Mouse (Mus musculus): ENCODE data around the gene Cmtm7. TPM values are rescaled to one million over a fixed set of nuclear protein-coding genes. Genes with fewer than 3 reads are reported as not detected.

Cmtm7 gene
- polyA plus RNA-seq, 1 experiment from 2014 or later, result 103 TPM

DNA sequence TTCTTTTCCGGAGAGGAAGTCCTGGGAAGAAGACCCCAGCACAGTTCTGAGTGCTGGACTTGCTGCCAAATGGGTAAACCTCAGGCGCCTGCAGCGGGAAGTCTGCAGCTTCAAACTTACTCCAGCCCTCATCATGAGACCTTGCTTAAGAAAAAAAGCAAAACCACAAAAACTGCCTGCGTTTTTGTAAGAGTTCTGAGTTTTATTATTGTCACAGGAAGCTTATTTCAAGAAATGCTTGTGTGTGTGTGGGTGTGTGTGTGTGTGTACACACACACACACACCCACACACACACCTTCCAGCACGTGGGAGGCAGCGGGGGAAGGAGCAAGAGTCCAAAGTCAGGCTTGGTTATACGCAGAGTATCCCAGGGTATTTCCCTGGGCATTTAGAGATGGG lies 23.4 kb downstream of the Cmtm7 start:
- no peak overlapping the region for H3K4me3 ChIP-seq (replicated peaks)
- ATAC-seq (ENCODE audit: insufficient read depth, low FRiP score, low read depth), result no peak
- no peaks in the 10 kb centered on the region for H3K9me3 ChIP-seq
- H3K36me3 ChIP-seq, result peaks cover 18% of the 10 kb centered on the region
- no peak overlapping the region for H3K27ac ChIP-seq
- H3K4me1 ChIP-seq, result 0 out of 2 replicates have a peak, but pooled peaks cover 1% of the 10 kb centered on the region
- WGBS, result 75% methylated on average over 7 of the region's 7 CpGs
- no peak overlapping the region for H3K9ac ChIP-seq
- H3K27me3 ChIP-seq (replicated peaks), result no peaks in the 10 kb centered on the region
- H3K4me2 ChIP-seq, result no peak overlapping the region

DNA sequence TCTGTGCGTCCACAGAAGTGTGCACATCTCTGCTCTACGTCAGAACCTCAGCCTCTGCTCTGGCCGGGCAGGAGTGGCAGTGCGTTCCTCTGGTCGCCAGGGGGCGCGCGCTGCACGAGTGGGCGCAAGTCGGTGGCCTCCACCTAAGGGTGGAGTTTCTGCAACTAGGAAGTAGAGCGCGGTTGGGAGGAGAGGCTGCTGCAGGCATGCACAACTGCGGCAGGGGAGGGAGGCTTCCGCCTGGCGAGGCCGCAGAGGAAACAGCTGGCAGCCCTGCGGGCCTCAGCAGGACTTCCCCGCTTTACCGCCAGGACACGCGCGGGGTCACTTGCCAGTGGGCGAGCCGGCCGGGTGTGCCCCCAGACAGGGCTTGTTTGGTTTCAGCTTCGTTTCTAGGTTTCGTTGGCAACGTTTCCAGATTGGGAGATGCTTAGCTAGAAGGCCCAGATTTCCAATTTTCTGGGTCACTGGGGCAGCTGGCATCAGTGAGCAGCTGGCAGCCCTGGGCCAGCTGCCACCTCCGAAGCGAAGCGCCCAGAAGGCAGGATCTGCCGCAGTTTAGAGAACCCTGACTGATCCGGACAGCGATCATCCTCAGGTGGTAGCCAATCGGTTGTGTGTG lies 28.7 kb downstream of the Cmtm7 start:
- Histone ChIP-seq H3K27me3 (replicated peaks) (no peaks in the 10 kb centered on the region), H3K36me3 (peaks cover 7% of the 10 kb centered on the region; the same call in 1 of the 2 replicates), H3K4me3 (replicated peaks) (peak overlapping the region; percentile 56), H3K9me3 (no peaks in the 10 kb centered on the region), H3K9ac (peak overlapping the region; percentile 65), H3K27ac (peak overlapping the region; percentile 42), H3K4me1 (peaks cover 6% of the 10 kb centered on the region; the same call in 1 of the 2 replicates), H3K4me2 (peak overlapping the region; percentile 89)
- WGBS, result 7% methylated on average over 36 of the region's 36 CpGs
- peak; percentile 91 for ATAC-seq (ENCODE audit: insufficient read depth, low FRiP score, low read depth)

DNA sequence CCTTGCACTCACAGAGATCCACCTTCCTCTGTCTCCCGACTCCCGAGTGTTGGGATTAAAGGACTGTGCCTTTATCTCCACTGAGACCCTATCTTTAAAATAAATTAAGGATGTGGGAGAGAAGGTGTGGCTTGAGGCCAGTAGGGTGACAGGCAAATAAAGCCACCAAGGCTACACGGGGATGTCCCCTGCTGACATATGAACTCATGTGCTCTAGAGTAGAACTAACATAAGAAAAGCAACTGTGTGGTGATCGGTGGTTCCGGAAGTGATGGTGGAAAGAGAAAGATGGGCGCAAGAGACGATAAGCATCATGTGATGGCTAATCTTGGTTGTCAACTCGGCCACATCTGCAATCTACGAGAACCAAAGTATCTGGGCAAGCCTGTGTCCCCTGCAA lies 29.3 kb downstream of the Cmtm7 start:
- peak overlapping the region; percentile 89 for H3K4me2 ChIP-seq
- no peak overlapping the region for H3K9ac ChIP-seq
- peaks cover 13% of the 10 kb centered on the region; the same call in 1 of the 2 replicates for H3K36me3 ChIP-seq
- H3K27me3 ChIP-seq (replicated peaks), result no peaks in the 10 kb centered on the region
- H3K27ac ChIP-seq, result no peak overlapping the region
- no peak for ATAC-seq (ENCODE audit: insufficient read depth, low FRiP score, low read depth)
- no peaks in the 10 kb centered on the region for H3K9me3 ChIP-seq
- H3K4me3 ChIP-seq (replicated peaks), result no peak overlapping the region
- WGBS, result 68% methylated on average over 9 of the region's 9 CpGs
- H3K4me1 ChIP-seq, result peaks cover 6% of the 10 kb centered on the region; the same call in 1 of the 2 replicates

DNA sequence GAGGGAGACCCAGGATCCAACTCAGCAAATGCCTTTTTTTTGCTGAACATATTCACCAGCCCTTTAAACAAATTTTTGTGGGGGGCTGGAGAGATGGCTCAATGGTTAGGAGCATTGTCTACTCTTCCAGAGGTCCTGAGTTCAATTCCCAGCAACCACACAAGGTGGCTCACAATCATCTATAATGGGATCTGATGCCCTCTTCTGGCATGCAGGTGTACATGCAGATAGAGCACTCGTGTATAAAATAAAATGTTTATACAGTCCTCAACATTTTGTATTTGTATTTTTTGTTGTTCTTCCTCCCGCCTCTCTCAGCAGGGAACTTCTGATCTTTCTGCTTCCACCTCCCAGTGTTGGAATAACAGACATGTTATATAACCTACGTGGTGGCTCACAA lies 30.1 kb downstream of the Cmtm7 start:
- ATAC-seq (ENCODE audit: insufficient read depth, low FRiP score, low read depth), result no peak

DNA sequence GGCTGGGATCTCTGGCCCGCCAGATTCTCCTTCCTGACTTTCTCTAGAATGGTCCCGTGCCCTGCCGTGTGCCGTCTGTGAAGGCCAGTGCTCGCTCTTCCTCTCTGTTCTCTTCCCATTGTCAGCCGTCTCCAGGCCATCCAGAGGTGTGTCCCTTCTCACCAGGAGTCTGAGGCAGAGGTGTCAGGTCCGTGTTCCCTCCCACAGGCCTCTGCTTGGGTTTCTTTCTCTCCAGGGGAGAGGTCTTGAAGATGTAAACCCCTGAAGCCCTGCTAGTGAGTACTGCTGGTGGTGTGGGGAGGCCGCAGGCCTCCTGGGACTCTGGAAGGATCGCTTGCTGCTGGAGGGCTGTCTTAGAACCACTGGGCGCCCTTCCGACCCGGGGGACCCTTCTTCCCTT lies 34.2 kb downstream of the Cmtm7 start:
- H3K4me2 ChIP-seq, result no peak overlapping the region
- H3K9me3 ChIP-seq, result no peaks in the 10 kb centered on the region
- H3K27me3 ChIP-seq (replicated peaks), result no peaks in the 10 kb centered on the region
- 85% methylated on average over 12 of the region's 12 CpGs for WGBS
- no peak overlapping the region for H3K9ac ChIP-seq
- ATAC-seq (ENCODE audit: insufficient read depth, low FRiP score, low read depth), result no peak
- H3K27ac ChIP-seq, result no peak overlapping the region
- no peak overlapping the region for H3K4me3 ChIP-seq (replicated peaks)
- peaks cover under 1% of the 10 kb centered on the region; the same call in 1 of the 2 replicates for H3K4me1 ChIP-seq
- peaks cover 12% of the 10 kb centered on the region for H3K36me3 ChIP-seq

More for the DNA sequence above, 30.1 kb downstream of the Cmtm7 start:
- H3K4me2 ChIP-seq, result no peak overlapping the region
- WGBS, result 74% methylated on average over 3 of the region's 3 CpGs
- H3K27me3 ChIP-seq (replicated peaks), result no peaks in the 10 kb centered on the region
- H3K4me3 ChIP-seq (replicated peaks), result no peak overlapping the region
- H3K4me1 ChIP-seq, result peaks cover 6% of the 10 kb centered on the region; the same call in 1 of the 2 replicates
- peaks cover 8% of the 10 kb centered on the region for H3K36me3 ChIP-seq
- H3K27ac ChIP-seq, result no peak overlapping the region
- H3K9ac ChIP-seq, result no peak overlapping the region
- H3K9me3 ChIP-seq, result no peaks in the 10 kb centered on the region

DNA sequence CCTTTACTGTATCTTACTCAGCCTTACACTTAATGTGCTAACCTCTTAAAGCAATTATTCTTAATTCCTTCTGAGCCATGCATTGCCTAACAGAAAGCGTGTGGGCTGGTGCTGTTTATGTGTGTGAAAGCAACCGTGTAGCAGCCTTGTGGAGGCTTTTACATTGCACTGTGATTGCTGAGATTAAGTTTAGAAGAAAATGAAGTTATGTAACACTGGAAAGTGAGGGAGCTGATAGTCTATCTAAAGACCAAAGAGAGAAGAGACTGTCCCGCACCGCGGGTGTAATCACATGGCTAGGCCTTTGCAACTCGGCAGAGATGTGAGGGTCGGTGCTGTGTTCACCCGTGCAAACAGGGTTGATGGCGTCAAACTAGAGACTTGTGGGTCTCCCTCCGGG lies 34.6 kb downstream of the Cmtm7 start:
- WGBS, result 88% methylated on average over 10 of the region's 10 CpGs
- H3K9ac ChIP-seq, result no peak overlapping the region
- no peak overlapping the region for H3K4me2 ChIP-seq
- no peak overlapping the region for H3K4me3 ChIP-seq (replicated peaks)
- no peaks in the 10 kb centered on the region for H3K4me1 ChIP-seq
- no peak overlapping the region for H3K27ac ChIP-seq
- H3K9me3 ChIP-seq, result no peaks in the 10 kb centered on the region
- no peaks in the 10 kb centered on the region for H3K27me3 ChIP-seq (replicated peaks)
- peaks cover 12% of the 10 kb centered on the region for H3K36me3 ChIP-seq
- no peak for ATAC-seq (ENCODE audit: insufficient read depth, low FRiP score, low read depth)

DNA sequence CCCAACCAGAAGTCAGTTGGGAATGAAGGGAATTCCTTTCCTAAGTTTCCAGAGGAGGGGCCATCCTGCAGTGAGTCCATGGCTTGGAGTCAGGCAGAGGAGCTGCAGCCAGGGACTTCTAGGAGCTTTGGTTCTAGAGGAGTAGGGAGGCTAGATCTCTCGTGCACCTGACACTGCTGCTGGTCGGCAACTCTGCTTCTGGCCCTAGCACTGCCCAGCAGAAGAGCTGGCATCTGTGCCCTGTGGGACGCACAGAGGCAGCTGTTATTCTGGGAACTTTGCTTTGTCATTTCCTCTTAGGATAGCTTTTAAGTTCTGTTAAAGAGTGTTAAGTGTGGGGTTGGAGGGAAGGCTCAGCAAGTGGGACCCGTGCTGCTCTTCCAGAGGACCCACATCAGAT lies 36.0 kb downstream of the Cmtm7 start:
- Histone ChIP-seq H3K9ac (no peak overlapping the region), H3K4me2 (no peak overlapping the region), H3K27ac (no peak overlapping the region), H3K4me3 (replicated peaks) (no peak overlapping the region), H3K9me3 (no peaks in the 10 kb centered on the region), H3K27me3 (replicated peaks) (no peaks in the 10 kb centered on the region), H3K4me1 (no peaks in the 10 kb centered on the region), H3K36me3 (peaks cover 12% of the 10 kb centered on the region)
- ATAC-seq (ENCODE audit: insufficient read depth, low FRiP score, low read depth), result no peak
- 74% methylated on average over 4 of the region's 4 CpGs for WGBS

DNA sequence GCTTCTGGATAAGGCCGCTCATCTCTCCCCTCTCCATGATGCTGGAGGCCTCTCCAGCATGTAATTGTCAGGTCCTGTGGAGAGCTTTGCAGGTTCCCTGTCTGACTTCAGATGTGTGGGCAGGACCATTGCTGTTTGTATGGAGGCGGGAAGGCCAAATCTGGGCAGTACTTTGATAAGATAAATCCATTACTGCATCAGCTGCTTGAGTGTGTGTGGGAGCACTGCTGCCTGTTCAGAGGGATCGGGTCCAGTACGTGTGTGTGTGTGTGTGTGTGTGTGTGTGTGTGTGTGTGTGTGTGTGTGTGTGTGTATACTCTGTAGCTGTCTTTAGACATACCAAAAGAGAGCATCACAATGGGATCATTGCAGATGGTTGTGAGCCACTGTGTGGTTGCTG lies 36.5 kb downstream of the Cmtm7 start:
- H3K27me3 ChIP-seq (replicated peaks), result no peaks in the 10 kb centered on the region
- no peak for ATAC-seq (ENCODE audit: insufficient read depth, low FRiP score, low read depth)
- H3K27ac ChIP-seq, result no peak overlapping the region
- no peak overlapping the region for H3K9ac ChIP-seq
- H3K9me3 ChIP-seq, result no peaks in the 10 kb centered on the region
- WGBS, result 61% methylated on average over 4 of the region's 4 CpGs
- H3K4me2 ChIP-seq, result no peak overlapping the region
- peaks cover 15% of the 10 kb centered on the region for H3K36me3 ChIP-seq
- H3K4me1 ChIP-seq, result no peaks in the 10 kb centered on the region
- no peak overlapping the region for H3K4me3 ChIP-seq (replicated peaks)

DNA sequence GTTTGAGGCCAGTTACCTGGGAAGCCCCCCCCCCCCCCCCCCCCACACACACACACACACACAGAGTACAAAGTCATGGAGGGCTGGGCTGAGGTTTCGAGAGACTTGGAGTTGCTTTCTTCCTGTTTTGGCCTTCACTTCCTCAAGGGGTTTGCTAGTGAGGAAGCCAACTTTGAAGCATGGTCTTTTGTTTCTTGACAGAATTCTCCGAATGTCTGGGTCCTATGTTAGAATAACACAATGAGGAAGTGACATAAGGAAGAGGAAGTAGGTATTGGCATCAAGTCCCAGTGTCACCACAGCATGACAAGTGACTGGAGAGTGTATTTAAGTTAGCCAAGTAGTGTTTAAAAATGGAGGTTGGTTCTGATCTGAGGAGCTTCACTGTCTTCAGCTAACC lies 38.9 kb downstream of the Cmtm7 start:
- no peak overlapping the region for H3K9ac ChIP-seq
- no peak overlapping the region for H3K4me2 ChIP-seq
- ATAC-seq (ENCODE audit: insufficient read depth, low FRiP score, low read depth), result no peak
- H3K27ac ChIP-seq, result 0 out of 2 replicates have a peak overlapping the region, but pooled peaks have one; percentile 17
- H3K4me3 ChIP-seq (replicated peaks), result no peak overlapping the region
- 79% methylated on average over 2 of the region's 2 CpGs for WGBS
- no peaks in the 10 kb centered on the region for H3K9me3 ChIP-seq
- no peaks in the 10 kb centered on the region for H3K27me3 ChIP-seq (replicated peaks)
- peaks cover 11% of the 10 kb centered on the region for H3K36me3 ChIP-seq
- H3K4me1 ChIP-seq, result no peaks in the 10 kb centered on the region

DNA sequence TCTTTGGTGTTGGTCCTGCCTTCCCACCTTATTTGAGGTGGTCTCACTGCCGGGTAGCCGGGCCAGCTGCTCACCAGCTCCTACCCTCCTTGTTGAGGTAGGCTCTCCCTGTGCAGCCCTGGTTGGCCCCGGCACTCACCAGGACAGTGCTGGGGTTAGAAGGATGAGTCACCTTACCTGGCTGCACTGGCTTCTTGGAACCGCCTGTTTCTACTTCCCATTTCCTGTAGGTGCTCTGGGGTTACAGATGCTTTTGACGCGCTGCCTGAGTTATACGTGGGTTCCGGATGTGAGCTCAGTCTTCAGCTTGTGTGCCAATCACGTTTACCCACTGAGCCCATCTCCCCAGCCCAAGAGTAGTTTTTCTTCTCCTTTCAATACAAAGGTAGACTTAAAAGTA lies 41.3 kb downstream of the Cmtm7 start:
- Histone ChIP-seq H3K9me3 (no peaks in the 10 kb centered on the region), H3K4me1 (peaks cover 10% of the 10 kb centered on the region; the same call in 1 of the 2 replicates), H3K9ac (no peak overlapping the region), H3K36me3 (peaks cover 3% of the 10 kb centered on the region; the same call in 1 of the 2 replicates), H3K4me2 (no peak overlapping the region), H3K27ac (no peak overlapping the region), H3K27me3 (replicated peaks) (no peaks in the 10 kb centered on the region), H3K4me3 (replicated peaks) (no peak overlapping the region)
- no peak for ATAC-seq (ENCODE audit: insufficient read depth, low FRiP score, low read depth)
- WGBS, result 82% methylated on average over 9 of the region's 9 CpGs

DNA sequence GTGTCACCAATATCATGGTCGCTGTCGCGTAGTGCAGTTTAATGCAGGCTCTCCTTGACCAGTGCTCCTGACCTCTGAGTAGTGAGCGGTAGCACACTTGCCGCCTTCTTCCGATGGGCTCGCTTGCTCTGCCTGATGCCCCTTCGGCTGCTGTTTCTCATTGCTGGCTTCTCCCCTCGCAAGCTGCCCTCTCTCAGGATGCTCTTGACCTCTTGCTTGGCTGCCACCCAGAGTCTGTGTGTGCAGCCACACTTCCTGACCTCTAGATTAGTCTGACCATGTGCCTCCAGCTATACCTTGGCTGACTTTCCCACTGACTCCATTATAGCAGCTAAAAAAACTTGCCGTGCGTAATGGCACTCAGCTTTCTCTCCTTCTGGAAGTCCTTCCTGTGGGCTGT lies 45.2 kb downstream of the Cmtm7 start:
- Histone ChIP-seq H3K36me3 (peaks cover 3% of the 10 kb centered on the region; the same call in 1 of the 2 replicates), H3K9me3 (no peaks in the 10 kb centered on the region), H3K4me3 (replicated peaks) (0 out of 2 replicates have a peak overlapping the region, but pooled peaks have one; percentile 0), H3K4me1 (peaks cover 23% of the 10 kb centered on the region; the same call in 1 of the 2 replicates), H3K4me2 (0 out of 2 replicates have a peak overlapping the region, but pooled peaks have one; percentile 6), H3K27me3 (replicated peaks) (no peaks in the 10 kb centered on the region), H3K9ac (no peak overlapping the region), H3K27ac (0 out of 2 replicates have a peak overlapping the region, but pooled peaks have one; percentile 31)
- ATAC-seq (ENCODE audit: insufficient read depth, low FRiP score, low read depth), result no peak; the same call in 1 of the 2 replicates
- 70% methylated on average over 11 of the region's 11 CpGs for WGBS

DNA sequence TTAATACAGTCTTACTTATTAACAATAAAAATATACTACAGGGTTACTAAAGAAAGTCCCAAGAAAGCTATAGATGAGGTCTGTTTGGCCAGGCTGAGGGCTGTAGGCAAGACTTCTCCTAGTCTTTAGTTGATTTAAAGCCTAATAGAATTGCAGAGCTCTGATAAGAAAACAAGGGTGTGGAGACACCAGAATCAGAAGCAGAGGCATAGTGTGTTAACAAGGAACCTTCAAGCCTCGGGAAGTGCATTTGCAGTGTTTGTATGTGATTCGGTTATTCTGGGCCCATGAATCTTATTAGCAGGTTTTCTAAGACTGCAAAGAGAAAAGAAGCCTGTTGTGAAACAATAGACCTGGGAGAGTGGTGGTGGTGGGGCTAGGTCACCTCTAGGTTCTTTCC lies 48.4 kb downstream of the Cmtm7 start:
- no peak for ATAC-seq (ENCODE audit: insufficient read depth, low FRiP score, low read depth)
- H3K9me3 ChIP-seq, result no peaks in the 10 kb centered on the region
- no peak overlapping the region for H3K9ac ChIP-seq
- H3K4me2 ChIP-seq, result no peak overlapping the region
- H3K4me1 ChIP-seq, result peaks cover 23% of the 10 kb centered on the region; the same call in 1 of the 2 replicates
- H3K27me3 ChIP-seq (replicated peaks), result no peaks in the 10 kb centered on the region
- H3K36me3 ChIP-seq, result no peaks in the 10 kb centered on the region
- H3K27ac ChIP-seq, result no peak overlapping the region
- H3K4me3 ChIP-seq (replicated peaks), result no peak overlapping the region
- WGBS, result 63% methylated on average over 2 of the region's 2 CpGs
